Mouse (Mus musculus) hindbrain, embryonic 12.5 days (tissue): Measurements from ENCODE around the gene Slc52a3. TPM values are rescaled to one million over a fixed set of nuclear protein-coding genes. Genes with fewer than 3 reads are reported as not detected.

Experiments used
- ATAC-seq: fragments of 200-750 bp; cut with Nextera tagmentation; 2 replicates; pipeline ENCODE4 v1.8.0; 2017; ENCODE audit warnings: moderate TSS enrichment; ENCODE audit not compliant: low FRiP score
- H3K27ac ChIP-seq: fragments of 300-500 bp; sonication (generic); 2 replicates; pipeline ENCODE4 v1.5.1; 2016; ENCODE audit warnings: mild to moderate bottlenecking
- H3K27me3 ChIP-seq: fragments of 300-500 bp; sonication (generic); 2 replicates; pipeline ENCODE4 v1.6.1; 2016; ENCODE audit warnings: mild to moderate bottlenecking
- H3K36me3 ChIP-seq: fragments of 300-500 bp; sonication (generic); 2 replicates; pipeline ENCODE4 v1.6.1; 2016; ENCODE audit warnings: mild to moderate bottlenecking
- H3K4me1 ChIP-seq: fragments of 300-500 bp; sonication (generic); 2 replicates; pipeline ENCODE4 v1.6.1; 2016
- H3K4me2 ChIP-seq: fragments of 300-500 bp; sonication (generic); replicated peaks from 2 replicates; pipeline ENCODE4 v1.6.1; 2016; ENCODE audit warnings: mild to moderate bottlenecking
- H3K4me3 ChIP-seq: fragments of 300-500 bp; sonication (generic); 2 replicates; pipeline ENCODE4 v1.5.1; 2016; ENCODE audit warnings: mild to moderate bottlenecking
- H3K9ac ChIP-seq: fragments of 300-500 bp; sonication (generic); 2 replicates; pipeline ENCODE4 v1.6.1; 2016; ENCODE audit warnings: mild to moderate bottlenecking, moderate library complexity
- H3K9me3 ChIP-seq: fragments of 300-500 bp; sonication (generic); replicated peaks from 2 replicates; pipeline ENCODE4 v1.6.1; 2016; ENCODE audit warnings: mild to moderate bottlenecking
- WGBS: fragments of 180-500 bp; shearing (Covaris S2); methylation state at CpG from one replicate; pipeline ENCODE4 v1.1.7; 2016; 5-methylcytosine and 5-hydroxymethylcytosine counted together
- polyA plus RNA-seq: library from polyadenylated mRNA; unstranded; fragments of >200 nt; fragmentation: Nextera tagmentation; extraction: Ambion mirVana; gene quantifications from 2 replicates; pipeline ENCODE4 v1.2.1, GENCODE M21; 2016

Slc52a3 gene
- polyA plus RNA-seq: 1.5 TPM in 2 replicates

GRCm38 (mm10) chr2:151996229-151997189 lies at the start of gene Slc52a3:
Slc52a3 (plus strand) TSS chr2:151996511.
- H3K27me3 ChIP-seq: peaks cover 66% of the 10 kb centered on the region
- H3K9me3 ChIP-seq: no peaks in the 10 kb centered on the region
- ATAC-seq: no peak
- no peaks in the 10 kb centered on the region for H3K36me3 ChIP-seq
- H3K9ac ChIP-seq: no peak within 1 kb of the TSS
- WGBS: 10% methylated on average over 35 of the region's 35 CpGs
- peak within 1 kb of the TSS; percentile 2; the same call in 1 of the 2 replicates for H3K4me2 ChIP-seq
- peaks cover 28% of the 10 kb centered on the region for H3K4me1 ChIP-seq
- no peak within 1 kb of the TSS for H3K27ac ChIP-seq
- H3K4me3 ChIP-seq: no peak within 1 kb of the TSS

- H3K4me1 ChIP-seq: no peaks in the 10 kb centered on the region
- no peak overlapping the region; the same call in 1 of the 2 replicates for H3K9ac ChIP-seq
- H3K36me3 ChIP-seq: no peaks in the 10 kb centered on the region
- 91% methylated on average over 2 of the region's 2 CpGs for WGBS
- ATAC-seq: no peak
- H3K4me2 ChIP-seq: no peak overlapping the region
- H3K27ac ChIP-seq: no peak overlapping the region
- H3K27me3 ChIP-seq: 0 out of 2 replicates have a peak, but pooled peaks cover 3% of the 10 kb centered on the region
- H3K4me3 ChIP-seq: no peak overlapping the region
- H3K9me3 ChIP-seq: no peaks in the 10 kb centered on the region
Observed at GRCm38 (mm10) chr2:151947617-151948016, 48.7 kb upstream of the Slc52a3 start.

DNA sequence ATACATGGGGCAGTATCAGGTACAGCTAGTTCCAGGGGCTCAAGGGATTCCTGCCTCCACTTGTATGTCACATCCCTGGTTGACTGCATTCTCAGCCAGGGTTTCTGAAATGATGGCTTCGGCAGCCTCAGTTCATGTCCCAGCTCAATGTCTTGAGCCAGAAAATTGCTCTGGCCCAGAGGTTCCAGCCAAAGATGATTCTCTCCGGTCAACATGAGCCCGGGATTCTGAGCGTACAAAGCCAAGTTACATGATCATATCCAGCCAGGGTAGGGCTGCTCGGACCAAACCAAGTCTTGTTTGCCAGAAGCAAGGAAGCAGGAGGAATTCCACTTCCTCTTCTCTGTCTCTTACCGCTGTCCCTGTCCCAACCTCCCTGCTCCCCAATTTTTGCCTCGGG lies 48.0 kb upstream of the Slc52a3 start:
- H3K4me2 ChIP-seq: no peak overlapping the region
- no peak for ATAC-seq
- no peak overlapping the region for H3K9ac ChIP-seq
- 83% methylated on average over 7 of the region's 7 CpGs for WGBS
- H3K9me3 ChIP-seq: no peaks in the 10 kb centered on the region
- no peak overlapping the region for H3K4me3 ChIP-seq
- H3K36me3 ChIP-seq: no peaks in the 10 kb centered on the region
- 0 out of 2 replicates have a peak, but pooled peaks cover 3% of the 10 kb centered on the region for H3K27me3 ChIP-seq
- H3K4me1 ChIP-seq: no peaks in the 10 kb centered on the region
- no peak overlapping the region for H3K27ac ChIP-seq

- 0 out of 2 replicates have a peak, but pooled peaks cover 3% of the 10 kb centered on the region for H3K27me3 ChIP-seq
- H3K36me3 ChIP-seq: no peaks in the 10 kb centered on the region
- H3K4me1 ChIP-seq: no peaks in the 10 kb centered on the region
- H3K9me3 ChIP-seq: no peaks in the 10 kb centered on the region
- no peak overlapping the region for H3K9ac ChIP-seq
- no peak overlapping the region for H3K4me2 ChIP-seq
- WGBS: 62% methylated on average over 2 of the region's 2 CpGs
- no peak overlapping the region for H3K27ac ChIP-seq
- no peak overlapping the region for H3K4me3 ChIP-seq
- no peak for ATAC-seq
Observed at GRCm38 (mm10) chr2:151949082-151949774, 47.1 kb upstream of the Slc52a3 start.

GRCm38 (mm10) chr2:151953665-151954064 lies 42.6 kb upstream of the Slc52a3 start:
- no peak overlapping the region for H3K4me2 ChIP-seq
- no peaks in the 10 kb centered on the region for H3K4me1 ChIP-seq
- 86% methylated on average over 8 of the region's 8 CpGs for WGBS
- no peak for ATAC-seq
- H3K4me3 ChIP-seq: no peak overlapping the region
- no peaks in the 10 kb centered on the region for H3K27me3 ChIP-seq
- H3K36me3 ChIP-seq: no peaks in the 10 kb centered on the region
- H3K9ac ChIP-seq: no peak overlapping the region
- no peaks in the 10 kb centered on the region for H3K9me3 ChIP-seq
- no peak overlapping the region for H3K27ac ChIP-seq

DNA sequence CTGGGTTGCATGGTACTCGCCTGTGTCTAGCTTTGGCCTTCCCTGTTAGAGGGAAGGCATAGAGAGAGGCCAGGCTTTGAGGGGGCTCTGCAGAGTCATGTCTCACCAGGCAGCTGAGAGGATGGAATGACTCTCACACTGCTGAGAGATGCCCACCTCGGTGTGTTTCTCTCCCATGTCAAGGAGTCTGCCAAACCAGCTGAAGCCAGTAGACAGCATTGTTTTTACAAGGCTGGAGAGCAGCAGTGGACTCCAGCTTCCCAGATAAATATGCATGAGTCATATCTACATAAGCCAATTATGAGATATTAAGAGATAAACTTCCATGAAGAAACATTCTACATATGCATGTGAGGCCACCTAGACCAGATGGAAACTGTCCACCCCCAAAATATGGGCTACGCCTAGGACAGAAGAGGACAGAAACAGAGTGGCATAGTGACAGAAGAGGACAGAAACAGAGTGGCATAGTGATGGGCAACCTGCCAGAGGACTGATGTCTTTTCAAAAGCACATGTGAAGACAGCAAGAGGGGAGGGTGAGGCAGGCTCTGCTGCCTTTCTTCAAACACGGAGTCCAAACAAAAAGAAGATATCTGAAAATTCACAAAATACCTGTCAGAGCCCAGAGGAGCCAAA lies 39.7 kb upstream of the Slc52a3 start:
- Histone ChIP-seq H3K9me3 (no peaks in the 10 kb centered on the region), H3K4me1 (peaks cover 14% of the 10 kb centered on the region), H3K9ac (peak overlapping the region; percentile 2; the same call in 1 of the 2 replicates), H3K27me3 (no peaks in the 10 kb centered on the region), H3K36me3 (no peaks in the 10 kb centered on the region), H3K27ac (no peak overlapping the region), H3K4me3 (no peak overlapping the region), H3K4me2 (no peak overlapping the region)
- ATAC-seq: no peak
- 75% methylated on average over 4 of the region's 4 CpGs for WGBS

- H3K36me3 ChIP-seq: no peaks in the 10 kb centered on the region
- no peaks in the 10 kb centered on the region for H3K9me3 ChIP-seq
- no peaks in the 10 kb centered on the region for H3K27me3 ChIP-seq
- H3K27ac ChIP-seq: no peak overlapping the region
- H3K4me3 ChIP-seq: no peak overlapping the region
- H3K4me2 ChIP-seq: no peak overlapping the region
- no peak overlapping the region for H3K9ac ChIP-seq
- ATAC-seq: no peak
- peaks cover 34% of the 10 kb centered on the region for H3K4me1 ChIP-seq
- WGBS: 25% methylated on average over 5 of the region's 5 CpGs
Observed at GRCm38 (mm10) chr2:151959274-151959673, 37.0 kb upstream of the Slc52a3 start.

- no peaks in the 10 kb centered on the region for H3K36me3 ChIP-seq
- no peak overlapping the region for H3K4me2 ChIP-seq
- 0 out of 2 replicates have a peak, but pooled peaks have one; percentile 7 for ATAC-seq
- H3K27ac ChIP-seq: no peak overlapping the region
- H3K4me3 ChIP-seq: no peak overlapping the region
- H3K9ac ChIP-seq: no peak overlapping the region
- 28% methylated on average over 9 of the region's 9 CpGs for WGBS
- no peaks in the 10 kb centered on the region for H3K9me3 ChIP-seq
- H3K27me3 ChIP-seq: no peaks in the 10 kb centered on the region
- H3K4me1 ChIP-seq: peaks cover 45% of the 10 kb centered on the region
Observed at GRCm38 (mm10) chr2:151961284-151962196, 34.8 kb upstream of the Slc52a3 start.

DNA sequence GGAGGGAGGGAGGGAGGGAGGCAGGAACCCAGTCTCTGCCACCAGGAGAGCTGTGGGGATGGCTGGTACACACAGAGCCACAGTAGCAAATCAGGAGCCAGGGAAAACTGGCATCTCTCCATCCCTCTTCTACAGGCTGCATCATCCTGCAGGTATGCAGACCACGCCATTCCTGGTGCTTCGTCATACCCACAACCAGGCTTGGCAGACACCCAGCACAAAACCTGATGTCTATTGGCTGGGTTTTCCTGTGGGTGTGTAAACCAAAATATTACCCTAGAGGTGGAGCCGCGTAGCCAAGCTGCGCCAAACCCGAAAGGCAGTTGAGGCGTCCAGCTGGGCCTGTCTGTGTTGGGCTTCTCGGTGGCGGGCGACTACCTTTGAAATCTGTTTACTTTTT lies 33.8 kb upstream of the Slc52a3 start:
- Histone ChIP-seq H3K36me3 (no peaks in the 10 kb centered on the region), H3K4me2 (no peak overlapping the region), H3K4me1 (peaks cover 52% of the 10 kb centered on the region), H3K4me3 (no peak overlapping the region), H3K27me3 (no peaks in the 10 kb centered on the region), H3K9me3 (no peaks in the 10 kb centered on the region), H3K9ac (no peak overlapping the region), H3K27ac (peak overlapping the region; percentile 35)
- 56% methylated on average over 10 of the region's 10 CpGs for WGBS
- ATAC-seq: no peak

DNA sequence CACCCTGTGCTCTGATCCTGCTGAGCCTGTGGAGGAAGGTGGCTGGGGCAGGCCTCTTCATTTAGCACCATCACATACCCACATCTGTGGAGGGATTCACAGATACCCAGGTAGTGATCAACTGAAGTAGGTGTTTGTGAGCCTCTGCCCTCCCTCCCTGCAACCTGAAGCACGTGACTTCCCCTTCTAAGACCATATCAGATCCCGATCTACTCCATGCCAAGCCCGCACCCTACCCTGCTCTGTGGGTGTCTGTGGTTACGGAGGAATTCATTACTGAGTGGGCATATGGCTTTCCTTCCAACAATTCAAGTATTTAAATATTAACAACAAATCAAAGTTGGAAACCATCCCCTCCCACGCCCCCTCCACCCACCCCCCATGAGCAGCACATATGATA lies 33.0 kb upstream of the Slc52a3 start:
- no peaks in the 10 kb centered on the region for H3K36me3 ChIP-seq
- no peak for ATAC-seq
- peaks cover 61% of the 10 kb centered on the region for H3K4me1 ChIP-seq
- no peak overlapping the region for H3K27ac ChIP-seq
- H3K27me3 ChIP-seq: no peaks in the 10 kb centered on the region
- no peak overlapping the region for H3K9ac ChIP-seq
- WGBS: 87% methylated on average over 5 of the region's 5 CpGs
- no peaks in the 10 kb centered on the region for H3K9me3 ChIP-seq
- no peak overlapping the region for H3K4me2 ChIP-seq
- H3K4me3 ChIP-seq: no peak overlapping the region

GRCm38 (mm10) chr2:151964052-151964451 lies 32.3 kb upstream of the Slc52a3 start:
- Histone ChIP-seq H3K27ac (peak overlapping the region; percentile 40; the same call in 1 of the 2 replicates), H3K4me1 (peaks cover 66% of the 10 kb centered on the region), H3K9ac (no peak overlapping the region), H3K9me3 (no peaks in the 10 kb centered on the region), H3K4me3 (no peak overlapping the region), H3K36me3 (no peaks in the 10 kb centered on the region), H3K27me3 (no peaks in the 10 kb centered on the region), H3K4me2 (no peak overlapping the region)
- WGBS: 5% methylated on average over 9 of the region's 9 CpGs
- no peak for ATAC-seq
